Mouse (Mus musculus) limb, embryonic 12.5 days (tissue): ENCODE results near the gene Lcmt1. TPM values are rescaled to one million over a fixed set of nuclear protein-coding genes. Genes with fewer than 3 reads are reported as not detected.

Source experiments
- ATAC-seq: fragments of 200-750 bp; cut with Nextera tagmentation; 2 replicates; pipeline ENCODE4 v1.8.0; 2017; ENCODE audit warnings: low read depth, moderate TSS enrichment; ENCODE audit not compliant: insufficient number of reproducible peaks, insufficient read depth, low FRiP score, low TSS enrichment
- H3K27ac ChIP-seq: fragments of 300-500 bp; sonication (generic); 2 replicates; pipeline ENCODE4 v1.5.1; 2016; ENCODE audit warnings: mild to moderate bottlenecking, moderate library complexity
- H3K27me3 ChIP-seq: fragments of 300-500 bp; sonication (generic); 2 replicates; pipeline ENCODE4 v1.6.1; 2016; ENCODE audit warnings: mild to moderate bottlenecking, moderate library complexity
- H3K36me3 ChIP-seq: fragments of 300-500 bp; sonication (generic); 2 replicates; pipeline ENCODE4 v1.6.1; 2016; ENCODE audit warnings: mild to moderate bottlenecking, moderate library complexity
- H3K4me1 ChIP-seq: fragments of 300-500 bp; sonication (generic); replicated peaks from 2 replicates; pipeline ENCODE4 v1.6.1; 2016
- H3K4me2 ChIP-seq: fragments of 300-500 bp; sonication (generic); 2 replicates; pipeline ENCODE4 v1.6.1; 2016; ENCODE audit warnings: mild to moderate bottlenecking, moderate library complexity
- H3K4me3 ChIP-seq: fragments of 300-500 bp; sonication (generic); replicated peaks from 2 replicates; pipeline ENCODE4 v1.5.1; 2016; ENCODE audit warnings: mild to moderate bottlenecking
- H3K9ac ChIP-seq: fragments of 300-500 bp; sonication (generic); replicated peaks from 2 replicates; pipeline ENCODE4 v1.6.1; 2016; ENCODE audit warnings: mild to moderate bottlenecking, moderate library complexity
- H3K9me3 ChIP-seq: fragments of 300-500 bp; sonication (generic); 2 replicates; pipeline ENCODE4 v1.6.1; 2016; ENCODE audit warnings: mild to moderate bottlenecking, moderate library complexity
- WGBS: fragments of 180-500 bp; shearing (Covaris S2); methylation state at CpG from one replicate; pipeline ENCODE4 v1.1.7; 2016; 5-methylcytosine and 5-hydroxymethylcytosine counted together
- polyA plus RNA-seq: library from polyadenylated mRNA; unstranded; fragments of >200 nt; fragmentation: Nextera tagmentation; extraction: Ambion mirVana; gene quantifications from 2 replicates; pipeline ENCODE4 v1.2.1, GENCODE M21; 2016

Lcmt1 gene
- polyA plus RNA-seq, 1 experiment from 2014 or later, result 52.7 TPM

DNA sequence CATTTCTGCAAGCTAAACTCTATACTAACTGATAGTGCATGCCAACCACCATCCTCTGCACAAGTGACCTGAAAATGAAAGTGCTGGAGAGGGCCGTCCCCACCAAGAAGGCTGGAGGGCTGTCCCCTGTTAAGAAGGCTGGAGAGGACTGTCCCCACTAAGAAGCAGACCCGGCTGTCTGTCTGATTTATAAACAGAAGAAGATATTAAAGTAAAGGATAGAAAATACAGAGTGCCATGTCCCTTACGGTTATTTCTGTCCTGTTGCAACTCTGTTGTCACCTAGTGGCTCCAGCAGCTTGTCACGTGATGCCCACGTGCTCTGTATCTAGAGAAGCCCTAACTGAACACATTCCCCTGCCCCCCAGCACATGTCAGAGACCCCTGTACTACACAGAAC, 9.4 kb upstream of the Lcmt1 start:
- 82% methylated on average over 5 of the region's 5 CpGs for WGBS
- Histone ChIP-seq H3K4me2 (no peak overlapping the region), H3K4me3 (no peak overlapping the region), H3K4me1 (peaks cover 22% of the 10 kb centered on the region), H3K9ac (no peak overlapping the region), H3K27ac (no peak overlapping the region), H3K27me3 (no peaks in the 10 kb centered on the region), H3K9me3 (no peaks in the 10 kb centered on the region), H3K36me3 (no peaks in the 10 kb centered on the region)
- no peak for ATAC-seq

DNA sequence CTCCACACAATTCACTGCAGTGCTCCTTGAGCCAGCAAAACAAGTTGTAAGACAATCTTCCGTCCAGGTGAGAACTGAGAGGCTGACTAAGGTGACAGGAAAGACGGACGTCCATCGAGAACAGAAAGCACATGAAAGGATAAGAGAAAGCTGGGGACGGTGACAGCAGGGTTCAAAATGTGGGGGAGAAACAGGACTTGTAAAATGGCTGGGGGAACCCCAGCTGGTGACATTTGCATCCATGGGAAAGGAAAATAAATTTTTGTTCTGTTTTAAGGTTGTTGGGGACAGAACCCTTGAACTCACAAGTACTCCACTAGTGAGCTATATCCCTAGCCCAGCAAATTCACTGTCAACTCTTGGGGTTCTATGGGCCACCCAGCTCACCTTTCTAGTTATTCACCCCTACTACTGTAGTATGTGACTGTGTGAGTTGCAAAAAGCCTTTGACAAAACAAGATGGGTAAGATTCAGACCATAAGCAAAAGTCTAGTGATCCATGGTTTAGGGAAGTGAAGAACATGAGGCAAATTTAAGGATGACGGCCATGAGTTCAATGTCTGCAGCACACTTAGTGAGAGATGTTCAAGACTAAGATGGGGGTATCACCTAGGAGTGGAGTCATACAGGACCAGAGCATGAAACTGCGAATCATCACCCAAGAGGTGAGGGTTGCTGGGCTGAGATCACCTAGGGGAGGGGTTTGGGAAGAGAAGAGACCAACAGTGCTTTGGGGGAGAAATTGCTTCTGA, 8.2 kb upstream of the Lcmt1 start:
- H3K9ac ChIP-seq, result no peak overlapping the region
- no peak for ATAC-seq
- no peak overlapping the region for H3K27ac ChIP-seq
- H3K4me2 ChIP-seq, result no peak overlapping the region
- H3K27me3 ChIP-seq, result no peaks in the 10 kb centered on the region
- no peaks in the 10 kb centered on the region for H3K9me3 ChIP-seq
- no peak overlapping the region for H3K4me3 ChIP-seq
- no peaks in the 10 kb centered on the region for H3K36me3 ChIP-seq
- WGBS, result 86% methylated on average over 7 of the region's 7 CpGs
- H3K4me1 ChIP-seq, result peaks cover 22% of the 10 kb centered on the region

DNA sequence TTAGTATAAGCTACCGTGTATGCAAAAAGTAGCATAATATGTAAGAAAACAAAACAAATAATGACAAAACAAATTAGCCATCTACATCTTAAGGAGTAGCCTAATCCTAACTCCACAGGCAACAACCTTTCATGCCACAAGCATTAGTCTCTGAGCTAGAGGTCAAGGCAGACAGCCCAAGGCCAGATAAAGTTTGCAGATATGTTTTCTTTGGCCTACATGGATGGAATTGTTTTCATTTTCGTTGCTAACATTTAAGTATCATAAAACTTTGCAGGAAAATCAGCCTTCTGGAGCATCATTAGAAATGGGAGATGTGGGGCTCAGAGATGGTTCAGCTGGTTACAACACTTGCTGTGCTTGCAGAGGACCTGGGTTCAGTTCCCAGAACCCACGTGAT, 6.8 kb upstream of the Lcmt1 start:
- Histone ChIP-seq H3K27ac (no peak overlapping the region), H3K9ac (no peak overlapping the region), H3K27me3 (no peaks in the 10 kb centered on the region), H3K4me3 (no peak overlapping the region), H3K4me2 (no peak overlapping the region), H3K9me3 (no peaks in the 10 kb centered on the region), H3K36me3 (no peaks in the 10 kb centered on the region), H3K4me1 (peaks cover 34% of the 10 kb centered on the region)
- ATAC-seq, result no peak
- WGBS, result 87% methylated on average over 3 of the region's 3 CpGs

DNA sequence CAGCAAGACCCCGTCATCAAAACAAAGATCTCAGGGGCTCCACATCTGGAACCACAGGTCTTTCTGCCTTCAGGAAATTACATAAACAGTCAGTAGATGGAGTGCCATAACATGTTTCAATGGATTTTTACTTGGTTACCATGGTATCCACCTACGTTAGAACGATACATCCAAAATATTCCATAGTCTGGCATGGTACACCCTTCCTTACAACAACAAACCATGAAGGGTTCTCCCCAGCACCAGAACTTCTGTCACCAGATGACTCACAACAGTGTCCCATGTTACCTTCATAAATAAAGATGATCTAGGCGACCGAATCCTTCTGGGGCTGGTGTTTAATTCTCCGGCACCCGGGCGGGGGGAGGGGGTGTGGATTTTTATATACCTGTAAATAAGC, 5.6 kb upstream of the Lcmt1 start:
- no peaks in the 10 kb centered on the region for H3K36me3 ChIP-seq
- H3K4me1 ChIP-seq, result peaks cover 45% of the 10 kb centered on the region
- no peak overlapping the region for H3K9ac ChIP-seq
- WGBS, result 83% methylated on average over 8 of the region's 8 CpGs
- H3K27ac ChIP-seq, result 0 out of 2 replicates have a peak overlapping the region, but pooled peaks have one; percentile 7
- H3K27me3 ChIP-seq, result no peaks in the 10 kb centered on the region
- no peaks in the 10 kb centered on the region for H3K9me3 ChIP-seq
- no peak overlapping the region for H3K4me2 ChIP-seq
- ATAC-seq, result no peak
- H3K4me3 ChIP-seq, result no peak overlapping the region

DNA sequence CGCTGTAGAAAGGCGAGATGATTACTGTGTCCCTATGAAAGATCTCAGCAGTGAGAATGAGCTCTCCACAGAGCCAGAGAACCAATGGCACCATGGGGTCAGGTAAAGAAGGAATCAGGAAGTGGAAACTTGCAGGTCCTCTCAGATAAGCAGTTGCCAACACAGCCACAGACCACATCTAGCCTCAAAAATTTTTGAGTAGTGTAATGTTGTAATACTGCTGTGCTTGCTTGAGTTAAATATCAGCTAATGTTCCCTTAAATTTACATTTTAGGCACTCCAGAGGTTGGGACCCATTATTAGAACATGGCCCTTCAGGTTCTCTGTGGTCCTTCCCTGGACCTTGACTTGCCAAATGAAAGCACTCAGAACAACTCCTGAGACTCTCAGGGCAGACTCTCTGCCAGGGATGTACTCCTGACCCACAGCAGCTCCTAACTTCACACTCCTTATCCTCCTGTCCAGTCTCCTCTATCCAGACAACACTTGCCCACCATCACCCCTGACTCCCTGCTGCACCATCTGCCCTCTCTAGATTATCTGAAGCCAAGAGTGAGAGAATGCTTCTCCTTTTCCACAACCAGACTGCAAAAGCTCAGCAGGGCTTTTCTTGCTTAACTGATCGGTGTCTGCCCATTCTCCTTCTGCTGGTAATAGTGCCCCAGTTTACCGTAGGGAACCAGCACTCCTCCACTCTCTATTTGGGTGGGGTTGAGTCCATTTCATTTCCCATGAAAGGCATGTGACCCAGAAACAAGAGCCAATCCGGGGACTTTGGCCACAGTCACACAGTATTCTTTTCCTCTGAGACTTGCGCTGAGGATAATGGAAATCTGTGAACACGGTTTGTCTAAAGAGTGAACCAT, 3.5 kb upstream of the Lcmt1 start:
- ATAC-seq, result no peak
- 91% methylated on average over 7 of the region's 7 CpGs for WGBS
- Histone ChIP-seq H3K27ac (no peak overlapping the region; the same call in 1 of the 2 replicates), H3K9ac (no peak overlapping the region), H3K4me2 (no peak overlapping the region), H3K4me3 (no peak overlapping the region), H3K9me3 (no peaks in the 10 kb centered on the region), H3K36me3 (no peaks in the 10 kb centered on the region), H3K27me3 (no peaks in the 10 kb centered on the region), H3K4me1 (peaks cover 41% of the 10 kb centered on the region)

DNA sequence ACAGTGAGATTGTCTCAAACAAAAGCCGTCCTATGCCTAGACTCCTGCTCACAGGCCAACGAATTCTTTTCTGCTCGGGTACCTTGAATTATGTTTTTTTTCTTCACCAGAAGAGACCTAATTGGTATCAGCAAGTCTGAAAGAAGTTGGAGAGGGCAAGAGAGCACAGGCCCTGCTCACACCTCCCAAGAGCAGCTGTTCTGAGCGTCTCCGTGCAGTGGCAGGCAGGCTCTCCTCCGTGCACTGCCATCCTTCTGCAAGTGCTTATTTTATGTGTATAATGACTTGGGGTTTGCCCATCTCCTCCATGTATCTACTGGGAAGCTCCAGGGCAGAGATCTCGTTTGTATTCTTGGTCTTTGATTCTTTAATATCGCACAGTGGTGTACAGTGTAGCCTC, 2.8 kb upstream of the Lcmt1 start:
- H3K4me1 ChIP-seq, result peaks cover 41% of the 10 kb centered on the region
- 75% methylated on average over 8 of the region's 8 CpGs for WGBS
- H3K9me3 ChIP-seq, result no peaks in the 10 kb centered on the region
- H3K4me2 ChIP-seq, result no peak overlapping the region
- no peaks in the 10 kb centered on the region for H3K36me3 ChIP-seq
- ATAC-seq, result no peak
- H3K27ac ChIP-seq, result no peak overlapping the region
- H3K9ac ChIP-seq, result no peak overlapping the region
- no peak overlapping the region for H3K4me3 ChIP-seq
- no peaks in the 10 kb centered on the region for H3K27me3 ChIP-seq

DNA sequence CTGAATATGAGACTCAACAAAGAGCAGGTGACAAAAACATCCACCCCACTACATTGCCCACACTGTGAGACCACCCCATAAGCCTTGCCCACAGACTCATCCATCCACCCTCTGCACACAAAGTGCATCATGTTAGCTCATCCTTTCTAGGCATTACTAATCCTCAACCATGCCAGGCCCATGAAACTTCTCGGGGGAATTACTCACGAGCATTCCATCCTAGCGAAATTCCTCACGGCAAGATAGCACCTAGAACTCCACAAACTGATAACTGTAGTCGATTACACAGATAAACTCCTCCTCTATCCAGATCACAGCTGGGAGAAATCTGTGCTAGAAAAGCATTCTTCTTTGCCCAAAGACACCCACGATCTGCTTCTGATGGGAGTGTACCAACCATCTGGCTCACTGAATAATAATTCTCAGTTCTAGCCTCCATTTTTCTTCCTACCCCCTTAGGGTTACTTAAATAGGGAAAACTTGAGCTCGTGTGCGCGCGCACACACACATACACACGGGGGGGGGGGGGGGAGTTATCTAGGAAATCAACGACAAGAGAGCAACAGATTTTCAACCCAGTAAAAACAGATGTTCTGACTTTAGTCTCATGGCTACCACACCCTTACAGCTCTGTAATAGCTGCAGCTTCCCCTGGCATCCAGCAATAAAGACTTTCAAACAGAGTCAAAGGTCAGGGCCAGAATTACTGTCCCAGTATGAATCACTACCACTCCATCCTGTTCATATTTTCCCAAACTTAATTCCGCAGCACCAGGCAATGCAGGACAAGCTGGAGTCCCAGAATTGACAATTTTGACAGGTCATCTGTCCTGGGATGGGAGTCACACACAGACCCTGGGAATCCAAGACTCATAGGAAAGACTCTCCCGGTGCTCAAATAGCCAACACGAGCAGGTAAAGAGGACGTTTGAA, 2.1 kb upstream of the Lcmt1 start:
- Histone ChIP-seq H3K4me1 (peaks cover 41% of the 10 kb centered on the region), H3K9me3 (no peaks in the 10 kb centered on the region), H3K4me3 (peak overlapping the region; percentile 74; the same call in 1 of the 2 replicates), H3K36me3 (no peaks in the 10 kb centered on the region), H3K27ac (no peak overlapping the region), H3K9ac (no peak overlapping the region), H3K4me2 (peak overlapping the region; percentile 78), H3K27me3 (no peaks in the 10 kb centered on the region)
- WGBS, result 76% methylated on average over 16 of the region's 16 CpGs
- no peak for ATAC-seq

DNA sequence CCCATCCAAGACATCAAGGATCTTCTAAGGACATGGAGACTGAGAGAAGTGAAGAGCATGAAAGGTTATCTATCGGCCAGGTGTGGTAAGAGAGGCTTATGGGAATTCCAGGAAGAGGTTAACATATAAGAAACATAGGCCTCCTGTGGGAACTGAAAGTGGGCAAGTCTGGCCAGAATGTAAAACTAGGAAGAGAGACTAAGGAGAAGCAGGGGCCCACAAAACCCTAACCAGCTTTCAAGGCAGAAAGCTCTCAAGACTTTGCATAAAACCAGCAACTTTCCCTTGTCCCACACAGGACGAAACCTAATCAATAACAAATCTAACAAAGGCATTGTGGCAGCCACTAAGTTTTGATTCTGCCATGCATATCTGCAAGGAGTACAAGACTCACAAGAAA, 1.4 kb upstream of the Lcmt1 start:
- no peak for ATAC-seq
- H3K4me2 ChIP-seq, result peak overlapping the region; percentile 78
- H3K27ac ChIP-seq, result no peak overlapping the region
- H3K9me3 ChIP-seq, result no peaks in the 10 kb centered on the region
- H3K27me3 ChIP-seq, result no peaks in the 10 kb centered on the region
- H3K36me3 ChIP-seq, result no peaks in the 10 kb centered on the region
- H3K4me1 ChIP-seq, result peaks cover 41% of the 10 kb centered on the region
- H3K4me3 ChIP-seq, result peak overlapping the region; percentile 74
- 0 out of 2 replicates have a peak overlapping the region, but pooled peaks have one; percentile 18 for H3K9ac ChIP-seq
- 84% methylated on average over 2 of the region's 2 CpGs for WGBS

DNA sequence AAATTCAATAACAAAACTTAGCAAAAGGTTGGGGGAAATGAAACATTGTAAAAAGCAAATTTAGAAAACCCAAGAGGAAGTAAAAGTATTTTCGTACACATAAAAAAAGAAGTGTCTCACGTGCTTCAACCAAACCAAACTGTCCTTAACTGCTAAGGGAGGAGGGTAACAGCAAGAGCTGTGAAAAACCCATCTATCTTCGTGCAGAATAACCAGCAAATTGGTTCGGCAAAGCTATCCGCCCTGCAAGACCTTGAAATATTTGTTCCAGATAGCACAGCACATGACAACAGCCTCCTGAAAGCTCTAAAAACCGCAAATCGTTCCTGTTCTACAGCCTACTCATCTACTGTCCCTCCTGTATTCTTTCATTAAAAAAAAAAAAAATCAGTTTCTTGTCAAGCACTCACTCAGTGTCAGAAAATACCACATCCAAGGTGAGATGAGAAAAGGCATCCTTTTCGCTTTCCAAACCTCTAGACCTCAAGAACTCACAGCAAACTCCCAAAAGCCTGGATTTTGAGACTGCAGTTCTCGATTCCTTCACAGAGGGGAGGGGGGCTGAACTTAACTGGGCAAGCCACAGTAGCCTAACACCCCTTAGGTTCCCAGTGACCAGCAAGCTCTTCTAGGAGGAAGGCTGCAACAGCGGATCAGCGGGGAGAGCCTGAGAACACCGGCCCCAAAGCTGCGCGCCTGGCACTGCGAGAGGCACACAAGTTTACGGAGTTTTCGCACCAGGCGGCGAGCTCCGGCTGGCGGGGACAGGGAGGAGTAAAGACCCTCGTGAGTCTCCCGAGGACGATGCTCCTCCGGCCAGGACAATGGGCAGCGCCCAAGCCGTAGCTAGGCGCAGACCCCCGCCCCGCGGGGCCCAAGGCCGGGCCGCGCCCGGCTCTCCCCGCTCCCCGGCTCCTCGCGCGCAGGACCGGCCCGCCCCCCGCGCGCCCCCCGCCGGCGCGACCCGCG, 522 bp upstream of the Lcmt1 start:
- Histone ChIP-seq H3K9ac (peak overlapping the region; percentile 81), H3K4me1 (peaks cover 32% of the 10 kb centered on the region), H3K4me2 (peak overlapping the region; percentile 78), H3K9me3 (no peaks in the 10 kb centered on the region), H3K27ac (peak overlapping the region; percentile 92), H3K27me3 (no peaks in the 10 kb centered on the region), H3K4me3 (peak overlapping the region; percentile 74), H3K36me3 (no peaks in the 10 kb centered on the region)
- peak; percentile 74; the same call in 1 of the 2 replicates for ATAC-seq
- WGBS, result 2% methylated on average over 40 of the region's 51 CpGs

DNA sequence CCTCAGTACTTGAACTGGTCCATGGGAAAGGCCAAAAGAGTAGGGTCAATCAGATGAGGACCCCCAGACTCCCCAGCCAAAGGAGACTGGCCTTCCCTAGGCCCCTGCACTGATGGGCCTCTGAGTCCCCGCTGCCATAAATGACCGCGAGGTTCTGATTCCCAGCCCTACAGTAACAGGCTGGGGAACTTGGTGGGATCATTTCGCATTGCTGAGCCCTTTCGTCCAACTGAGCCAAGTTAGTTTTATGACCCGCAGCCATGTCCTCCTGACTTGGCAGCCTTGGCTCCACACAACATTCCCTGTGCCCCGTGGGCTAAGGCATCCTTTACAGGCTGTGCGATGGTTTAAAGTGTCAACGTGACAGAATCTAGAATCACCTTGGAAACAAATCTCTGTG, 1.1 kb downstream of the Lcmt1 start:
- no peak for ATAC-seq
- H3K4me2 ChIP-seq, result peak overlapping the region; percentile 78
- peak overlapping the region; percentile 92 for H3K27ac ChIP-seq
- H3K27me3 ChIP-seq, result no peaks in the 10 kb centered on the region
- peaks cover 25% of the 10 kb centered on the region for H3K4me1 ChIP-seq
- H3K9me3 ChIP-seq, result no peaks in the 10 kb centered on the region
- H3K36me3 ChIP-seq, result no peaks in the 10 kb centered on the region
- WGBS, result 43% methylated on average over 9 of the region's 9 CpGs
- peak overlapping the region; percentile 71; the same call in 1 of the 2 replicates for H3K9ac ChIP-seq
- peak overlapping the region; percentile 74 for H3K4me3 ChIP-seq
